Mouse (Mus musculus): ENCODE data around the gene Gmip.

DNA sequence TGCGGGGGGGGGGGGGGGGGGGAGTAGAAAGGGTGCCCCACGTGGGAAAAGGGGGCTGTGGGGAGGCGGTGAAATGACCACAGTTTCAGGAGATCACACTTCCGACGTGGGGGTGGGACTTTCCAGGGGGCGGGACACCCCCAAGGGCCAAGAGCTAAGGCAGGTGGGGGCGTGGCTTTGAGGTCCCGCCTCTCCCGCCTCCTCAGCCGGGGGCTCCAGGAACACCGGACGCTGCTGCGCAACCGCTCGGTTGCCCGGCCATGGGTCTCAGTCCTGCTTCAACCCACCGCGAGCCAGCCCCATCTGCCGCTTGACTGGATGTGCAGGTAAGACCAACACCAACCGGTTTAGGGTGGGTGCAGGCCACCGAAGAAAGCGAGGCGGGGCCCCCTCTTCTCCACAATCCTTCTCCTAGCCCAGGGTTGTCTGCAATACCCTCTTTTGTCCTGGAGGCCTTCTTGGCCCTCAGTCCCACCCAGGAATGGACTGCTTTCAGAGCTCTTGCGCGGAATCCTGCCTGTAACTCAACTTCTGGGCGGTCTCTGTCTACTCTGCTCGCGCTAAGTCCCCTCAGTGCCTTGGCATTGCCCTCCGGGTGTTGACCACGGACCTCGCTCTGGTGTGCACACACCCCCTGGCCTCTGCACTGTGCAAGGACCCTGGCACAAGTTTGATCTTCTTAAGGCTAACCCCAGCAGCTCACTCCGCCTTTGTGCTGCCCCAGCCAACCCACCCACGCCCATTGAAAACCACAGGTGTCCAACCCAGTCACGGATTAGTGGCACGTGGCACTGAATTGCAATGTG lies 14.1 kb downstream of the Gmip start, which contains the start of gene Lpar2:
- TF ChIP-seq CTCF (IDR thresholded peaks at IDR 0.05; ENCODE audit: low read depth) (no peak), EP300 (IDR thresholded peaks at IDR 0.05; ENCODE audit: low read depth) (no peak)

Data from heart, postnatal 0 days (tissue).